Mouse (Mus musculus): ENCODE results near the gene Taar7e. TPM values are rescaled to one million over a fixed set of nuclear protein-coding genes. Genes with fewer than 3 reads are reported as not detected.
"Not testable (repeated sequence)": the region's sequence is repeated elsewhere in the genome, so short reads cannot be mapped to it uniquely, and the experiment has no call there.

Taar7e gene
- polyA plus RNA-seq, 1 experiment, result not detected

DNA sequence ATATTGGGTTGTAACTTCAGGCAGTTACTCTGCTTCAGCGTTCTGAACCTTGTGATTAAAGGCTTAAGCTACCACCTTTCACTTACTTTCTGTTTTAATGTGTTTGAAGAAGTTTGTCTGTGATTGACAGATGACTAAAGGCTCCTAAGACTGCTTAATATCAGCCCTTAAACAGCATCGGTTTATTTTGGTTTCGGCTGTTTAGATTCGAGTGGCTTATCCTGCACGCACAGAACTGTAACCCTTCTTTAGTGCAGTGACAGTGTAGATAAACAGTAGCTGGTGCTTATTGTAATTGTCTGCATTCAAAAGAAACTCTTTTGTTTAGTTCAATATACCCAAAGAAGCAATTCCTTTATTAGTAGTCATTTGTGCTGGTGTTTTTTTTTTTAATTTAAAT lies 14.6 kb downstream of the Taar7e start:
- no peaks in the 10 kb centered on the region for H3K9me3 ChIP-seq

DNA sequence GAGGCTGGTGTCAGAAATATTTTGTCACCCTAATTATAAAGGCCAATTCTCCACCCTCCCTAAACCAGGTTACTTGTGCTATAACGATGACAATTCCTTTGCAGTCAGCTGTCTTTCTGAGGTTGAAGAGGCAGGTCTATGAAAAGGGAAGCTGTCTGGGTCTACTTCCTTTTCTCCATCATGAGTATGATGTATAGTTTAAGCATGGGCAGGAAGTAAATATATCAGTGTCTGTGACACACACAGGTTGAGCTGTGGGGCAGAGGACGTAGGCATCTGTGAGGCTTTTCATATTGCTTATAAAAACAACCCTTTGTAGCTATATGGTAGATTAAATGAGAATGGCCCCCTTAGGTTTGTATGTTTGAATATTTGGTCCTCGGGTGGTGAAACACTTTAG lies 21.6 kb downstream of the Taar7e start:
- no peaks in the 10 kb centered on the region for H3K4me1 ChIP-seq
- H3K9me3 ChIP-seq, result no peaks in the 10 kb centered on the region
- no peaks in the 10 kb centered on the region for H3K27me3 ChIP-seq (replicated peaks)
- H3K4me3 ChIP-seq (replicated peaks), result no peak overlapping the region
- no peak for TF ChIP-seq GATA1 (IDR thresholded peaks at IDR 0.05; ENCODE audit: borderline replicate concordance, low read length)
- TF ChIP-seq FLI1 (IDR thresholded peaks at IDR 0.05; ENCODE audit: low read length), result no peak
- H3K36me3 ChIP-seq (replicated peaks; ENCODE audit: low read length), result no peaks in the 10 kb centered on the region

More for the DNA sequence above, 14.6 kb downstream of the Taar7e start:
- Histone ChIP-seq H3K4me1 (no peaks in the 10 kb centered on the region), H3K4me3 (replicated peaks) (no peak overlapping the region), H3K36me3 (replicated peaks; ENCODE audit: low read length) (no peaks in the 10 kb centered on the region), H3K27me3 (replicated peaks) (no peaks in the 10 kb centered on the region)
- TF ChIP-seq GATA1 (IDR thresholded peaks at IDR 0.05; ENCODE audit: borderline replicate concordance, low read length), result no peak
- no peak for TF ChIP-seq FLI1 (IDR thresholded peaks at IDR 0.05; ENCODE audit: low read length)

DNA sequence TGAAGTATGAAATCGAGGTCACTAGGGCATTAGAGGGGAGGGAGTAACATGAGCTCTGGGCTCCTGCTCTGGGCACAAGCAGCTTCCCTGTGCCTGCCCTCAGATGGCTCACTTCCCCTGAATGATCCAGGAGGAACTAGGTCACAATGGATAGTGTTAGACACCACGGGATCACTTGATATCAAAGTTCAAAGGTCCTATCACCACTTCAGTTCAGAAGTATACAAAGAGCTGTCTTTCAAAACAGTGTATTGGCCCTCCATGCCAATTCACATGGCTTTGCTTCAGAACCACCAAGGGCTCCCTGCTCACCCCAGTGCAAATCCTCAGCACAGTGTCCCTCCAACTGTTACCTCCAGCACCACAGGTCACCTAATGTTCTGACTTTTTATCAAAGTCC lies 37.3 kb downstream of the Taar7e start:
- H3K27me3 ChIP-seq (replicated peaks); H3K9me3 ChIP-seq; H3K4me3 ChIP-seq (replicated peaks); H3K36me3 ChIP-seq (replicated peaks; ENCODE audit: low read length); H3K4me1 ChIP-seq: not testable (repeated sequence)

- H3K4me1 ChIP-seq; H3K27me3 ChIP-seq (replicated peaks); H3K36me3 ChIP-seq (replicated peaks; ENCODE audit: low read length); H3K4me3 ChIP-seq (replicated peaks); H3K9me3 ChIP-seq: not testable (repeated sequence)
Observed at GRCm38 (mm10) chr10:24076200-24076599, 38.8 kb downstream of the Taar7e start, which contains the start of gene Taar8a. Gene Taar8a, plus strand, starts transcription at chr10:24076500.

DNA sequence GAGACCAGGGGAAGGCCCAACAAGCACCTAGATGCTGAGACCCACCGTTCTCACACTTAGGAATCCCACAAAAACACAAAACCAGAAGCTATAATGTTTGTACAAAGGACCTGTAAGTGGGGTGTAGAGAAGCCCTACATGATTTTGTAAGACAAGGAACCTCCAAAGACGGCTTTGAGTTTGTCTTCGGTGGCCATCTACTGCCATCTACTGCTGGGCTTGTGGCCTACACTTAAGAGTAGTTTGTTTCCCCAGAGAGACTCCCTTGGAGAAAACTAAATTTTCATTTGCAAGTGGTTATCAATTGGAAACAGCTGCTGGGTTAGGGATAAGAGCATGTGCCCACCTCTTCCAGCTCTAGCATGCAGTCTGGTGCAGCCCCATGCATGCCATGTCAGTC lies 42.8 kb downstream of the Taar7e start:
- Histone ChIP-seq H3K27me3 (replicated peaks) (no peaks in the 10 kb centered on the region), H3K4me1 (peaks cover 3% of the 10 kb centered on the region; the same call in 1 of the 2 replicates), H3K36me3 (replicated peaks; ENCODE audit: low read length) (no peaks in the 10 kb centered on the region), H3K4me3 (replicated peaks) (no peak overlapping the region), H3K9me3 (no peaks in the 10 kb centered on the region)
- TF ChIP-seq FLI1 (IDR thresholded peaks at IDR 0.05; ENCODE audit: low read length) (no peak), GATA1 (IDR thresholded peaks at IDR 0.05; ENCODE audit: borderline replicate concordance, low read length) (no peak)

GRCm38 (mm10) chr10:24085936-24086335 lies 48.5 kb downstream of the Taar7e start:
- Histone ChIP-seq H3K4me1 (peaks cover 4% of the 10 kb centered on the region; the same call in 1 of the 2 replicates), H3K36me3 (replicated peaks; ENCODE audit: low read length) (no peaks in the 10 kb centered on the region), H3K27me3 (replicated peaks) (no peaks in the 10 kb centered on the region), H3K4me3 (replicated peaks) (no peak overlapping the region), H3K9me3 (no peaks in the 10 kb centered on the region)
- no peak for TF ChIP-seq FLI1 (IDR thresholded peaks at IDR 0.05; ENCODE audit: low read length)
- no peak for TF ChIP-seq GATA1 (IDR thresholded peaks at IDR 0.05; ENCODE audit: borderline replicate concordance, low read length)

DNA sequence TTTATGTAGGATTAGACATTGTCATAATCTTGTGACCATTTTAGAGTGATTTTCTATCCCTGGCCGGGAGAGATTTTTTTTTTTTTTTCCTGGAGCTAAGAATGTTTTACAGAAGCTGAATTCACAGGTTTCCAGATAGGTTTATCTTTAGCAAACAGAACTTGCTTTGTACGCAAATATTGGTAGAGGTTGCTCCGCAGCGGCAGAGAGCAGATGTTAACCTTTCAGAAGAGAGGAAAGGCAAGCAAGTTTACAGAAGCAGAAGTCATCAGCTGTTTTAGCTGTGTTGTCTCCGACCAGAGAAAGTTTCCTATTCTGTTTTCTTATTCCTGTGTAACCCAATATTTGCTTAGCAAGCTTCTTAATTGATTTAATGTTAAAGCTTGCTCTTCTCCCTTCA lies 49.1 kb downstream of the Taar7e start:
- Histone ChIP-seq H3K9me3 (no peaks in the 10 kb centered on the region), H3K4me3 (replicated peaks) (no peak overlapping the region), H3K36me3 (replicated peaks; ENCODE audit: low read length) (no peaks in the 10 kb centered on the region), H3K27me3 (replicated peaks) (no peaks in the 10 kb centered on the region), H3K4me1 (peaks cover 4% of the 10 kb centered on the region; the same call in 1 of the 2 replicates)
- no peak for TF ChIP-seq FLI1 (IDR thresholded peaks at IDR 0.05; ENCODE audit: low read length)
- TF ChIP-seq GATA1 (IDR thresholded peaks at IDR 0.05; ENCODE audit: borderline replicate concordance, low read length), result no peak

- H3K9me3 ChIP-seq, result no peaks in the 10 kb centered on the region
- peaks cover 4% of the 10 kb centered on the region; the same call in 1 of the 2 replicates for H3K4me1 ChIP-seq
- H3K4me3 ChIP-seq (replicated peaks), result peak overlapping the region; percentile 42
- no peaks in the 10 kb centered on the region for H3K36me3 ChIP-seq (replicated peaks; ENCODE audit: low read length)
- TF ChIP-seq GATA1 (IDR thresholded peaks at IDR 0.05; ENCODE audit: borderline replicate concordance, low read length), result no peak
- TF ChIP-seq FLI1 (IDR thresholded peaks at IDR 0.05; ENCODE audit: low read length), result no peak
- H3K27me3 ChIP-seq (replicated peaks), result no peaks in the 10 kb centered on the region
Observed at GRCm38 (mm10) chr10:24087168-24087567, 49.8 kb downstream of the Taar7e start.

Other genes starting within 250 kb of the Taar7e start
- gene Slc18b1, start 240.6 kb upstream of the Taar7e start, polyA plus RNA-seq (2012; ENCODE audit: insufficient read depth, low replicate concordance), result not detected in 2 replicates
- not detected in 2 replicates for gene Vnn3, start 186.2 kb upstream of the Taar7e start, polyA plus RNA-seq (2012; ENCODE audit: insufficient read depth, low replicate concordance)
- not detected in 2 replicates for gene Vnn1, start 142.9 kb upstream of the Taar7e start, polyA plus RNA-seq (2012; ENCODE audit: insufficient read depth, low replicate concordance)
- gene Taar1, start 117.3 kb upstream of the Taar7e start, polyA plus RNA-seq (2012; ENCODE audit: insufficient read depth, low replicate concordance), result not detected in 2 replicates
- not detected in 2 replicates for gene Taar2, start 99.0 kb upstream of the Taar7e start, polyA plus RNA-seq (2012; ENCODE audit: insufficient read depth, low replicate concordance)
- not detected in 2 replicates for gene Taar3, start 88.1 kb upstream of the Taar7e start, polyA plus RNA-seq (2012; ENCODE audit: insufficient read depth, low replicate concordance)
- gene Taar4, start 77.1 kb upstream of the Taar7e start, polyA plus RNA-seq (2012; ENCODE audit: insufficient read depth, low replicate concordance), result not detected in 2 replicates
- gene Taar5, start 66.9 kb upstream of the Taar7e start, polyA plus RNA-seq (2012; ENCODE audit: insufficient read depth, low replicate concordance), result not detected in 2 replicates
- gene Taar6, start 52.0 kb upstream of the Taar7e start, polyA plus RNA-seq (2012; ENCODE audit: insufficient read depth, low replicate concordance), result not detected in 2 replicates
- not detected in 2 replicates for gene Taar7a, start 44.1 kb upstream of the Taar7e start, polyA plus RNA-seq (2012; ENCODE audit: insufficient read depth, low replicate concordance)
- gene Taar7b, start 37.7 kb upstream of the Taar7e start, polyA plus RNA-seq (2012; ENCODE audit: insufficient read depth, low replicate concordance), result not detected in 2 replicates
- gene Taar7d, start 10.4 kb upstream of the Taar7e start, polyA plus RNA-seq (2012; ENCODE audit: insufficient read depth, low replicate concordance), result not detected in 2 replicates
- not detected in 2 replicates for gene Taar7f, start 11.9 kb downstream of the Taar7e start, polyA plus RNA-seq (2012; ENCODE audit: insufficient read depth, low replicate concordance)
- not detected in 2 replicates for gene Taar8a, start 38.9 kb downstream of the Taar7e start, polyA plus RNA-seq (2012; ENCODE audit: insufficient read depth, low replicate concordance)
- not detected in 2 replicates for gene Taar8b, start 54.7 kb downstream of the Taar7e start, polyA plus RNA-seq (2012; ENCODE audit: insufficient read depth, low replicate concordance)
- not detected in 2 replicates for gene Taar8c, start 64.3 kb downstream of the Taar7e start, polyA plus RNA-seq (2012; ENCODE audit: insufficient read depth, low replicate concordance)
- not detected in 2 replicates for gene Taar9, start 71.9 kb downstream of the Taar7e start, polyA plus RNA-seq (2012; ENCODE audit: insufficient read depth, low replicate concordance)
- 109 and 228 TPM in 2 replicates for gene Stx7, start 111.7 kb downstream of the Taar7e start, polyA plus RNA-seq (2012; ENCODE audit: insufficient read depth, low replicate concordance)
- gene Moxd1, start 185.9 kb downstream of the Taar7e start, polyA plus RNA-seq (2012; ENCODE audit: insufficient read depth, low replicate concordance), result not detected in 2 replicates